Mouse (Mus musculus) mouse trophoblast stem cell (cell line): ENCODE data around the gene Dixdc1.
"Not testable (repeated sequence)": the region's sequence is repeated elsewhere in the genome, so short reads cannot be mapped to it uniquely, and the experiment has no call there.

Experiments used
- in situ Hi-C, 2 experiments: fragments of 300-500 bp; cut with MseI, MboI; formaldehyde crosslinking; loops; 2 replicates in 1 of 2; 3 replicates in 1 of 2; pipeline ENCODE4 v1.15.1; 2025

Dixdc1 gene

DNA sequence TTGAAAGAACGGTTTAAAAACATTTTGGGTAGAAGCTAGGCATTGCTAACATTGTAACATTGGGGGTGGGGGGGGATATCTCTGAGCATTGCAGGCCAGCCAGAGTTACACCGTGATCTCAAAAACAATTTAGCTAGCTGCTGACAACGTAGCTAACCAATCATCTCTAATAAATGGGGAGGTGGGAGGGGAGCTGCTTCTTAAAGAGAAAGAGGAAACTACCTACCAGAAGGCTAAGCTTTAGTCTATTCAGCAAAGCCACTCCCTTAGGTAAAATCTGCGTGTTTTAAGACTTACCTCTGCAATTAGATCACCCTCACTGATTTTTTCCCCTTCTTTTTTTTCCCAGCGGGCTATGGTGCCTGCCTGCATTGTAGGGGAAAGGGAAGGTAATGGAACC is 80.9 kb downstream of the Dixdc1 start:
- in situ Hi-C loops, result no loop called here

DNA sequence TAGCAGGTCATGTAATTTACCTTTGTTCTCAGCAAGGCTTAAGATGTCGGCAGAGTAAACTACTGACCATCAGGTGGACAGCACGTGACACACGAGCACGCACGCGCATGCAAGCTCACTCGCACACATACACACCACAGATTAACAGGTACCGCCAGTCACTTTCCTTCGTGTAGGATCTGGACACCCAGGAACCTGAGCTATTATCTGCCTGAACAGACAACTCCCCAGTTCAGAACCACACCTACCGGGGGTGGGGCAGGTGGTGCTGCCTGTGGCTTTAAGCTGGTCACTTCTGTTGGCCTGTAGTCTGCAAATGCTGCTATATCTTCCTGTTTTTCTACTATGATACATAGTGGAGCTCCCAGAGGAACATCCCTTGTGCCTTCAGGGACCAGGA is 88.8 kb downstream of the Dixdc1 start:
- in situ Hi-C loops, result no loop called here

DNA sequence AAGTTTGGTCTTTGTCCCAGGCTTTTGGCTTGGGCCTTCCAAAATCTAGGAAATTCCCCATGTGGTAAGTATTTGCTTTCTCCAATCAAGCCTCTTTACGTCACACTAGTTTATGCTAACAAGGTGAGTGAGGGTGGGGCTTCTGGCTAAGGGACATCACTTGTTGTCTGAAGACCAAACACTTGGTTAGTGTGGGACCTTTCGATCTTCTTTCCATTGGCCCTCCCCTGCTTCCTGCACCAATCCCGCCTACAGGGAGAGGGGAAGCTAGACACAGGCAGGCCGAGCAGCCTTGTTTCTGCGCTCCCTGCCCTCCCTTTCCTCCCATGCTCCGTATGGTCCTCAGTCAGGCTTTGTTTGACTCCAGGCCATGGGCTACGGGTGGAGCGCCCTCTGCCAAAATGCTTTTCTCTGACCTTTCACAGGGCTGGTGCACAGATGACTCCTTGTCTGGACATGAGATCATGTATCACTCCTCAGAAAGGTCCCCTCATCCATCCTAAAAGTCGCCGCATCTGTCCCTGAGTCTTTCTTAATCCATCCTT is 92.4 kb downstream of the Dixdc1 start:
- in situ Hi-C loops, result no loop called here

DNA sequence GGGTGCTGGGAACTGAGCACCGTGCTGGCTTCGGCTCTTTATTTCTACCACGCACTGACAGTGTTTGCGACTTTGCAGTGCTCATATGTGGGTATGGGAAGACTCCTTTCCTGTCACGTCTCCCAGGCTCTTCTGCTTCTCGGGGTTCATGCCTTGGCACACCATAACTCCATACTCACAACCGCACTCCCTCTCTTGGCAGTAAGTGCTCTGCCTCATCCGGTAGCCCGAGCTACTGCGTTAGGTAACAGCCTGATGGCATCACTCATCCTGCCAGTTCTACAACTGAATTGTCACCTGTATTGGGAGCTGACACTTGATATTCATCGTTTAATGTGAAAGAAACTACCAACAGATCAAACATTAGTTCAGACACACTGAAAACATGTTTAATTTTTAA is 105.0 kb downstream of the Dixdc1 start:
- in situ Hi-C loops, result no loop called here

DNA sequence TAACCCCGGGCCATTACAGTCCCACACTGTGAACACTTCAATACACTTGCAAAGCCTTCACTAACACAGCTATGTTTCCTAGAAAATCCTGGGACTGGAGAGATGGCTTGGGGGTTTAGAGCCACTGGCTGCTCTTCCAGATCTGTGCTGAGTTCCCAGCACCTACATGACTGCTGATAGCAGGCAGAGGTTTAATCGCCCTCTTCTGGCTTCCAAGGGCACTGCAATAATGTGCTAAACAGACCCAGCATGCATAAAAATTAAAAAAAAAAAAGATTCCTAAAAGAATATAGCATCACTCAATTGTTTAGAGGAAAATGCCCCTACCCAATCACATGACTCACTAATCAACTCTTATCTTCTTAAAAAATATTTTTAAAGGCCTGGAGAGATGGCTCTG is 106.3 kb downstream of the Dixdc1 start:
- in situ Hi-C loops, result no loop called here

DNA sequence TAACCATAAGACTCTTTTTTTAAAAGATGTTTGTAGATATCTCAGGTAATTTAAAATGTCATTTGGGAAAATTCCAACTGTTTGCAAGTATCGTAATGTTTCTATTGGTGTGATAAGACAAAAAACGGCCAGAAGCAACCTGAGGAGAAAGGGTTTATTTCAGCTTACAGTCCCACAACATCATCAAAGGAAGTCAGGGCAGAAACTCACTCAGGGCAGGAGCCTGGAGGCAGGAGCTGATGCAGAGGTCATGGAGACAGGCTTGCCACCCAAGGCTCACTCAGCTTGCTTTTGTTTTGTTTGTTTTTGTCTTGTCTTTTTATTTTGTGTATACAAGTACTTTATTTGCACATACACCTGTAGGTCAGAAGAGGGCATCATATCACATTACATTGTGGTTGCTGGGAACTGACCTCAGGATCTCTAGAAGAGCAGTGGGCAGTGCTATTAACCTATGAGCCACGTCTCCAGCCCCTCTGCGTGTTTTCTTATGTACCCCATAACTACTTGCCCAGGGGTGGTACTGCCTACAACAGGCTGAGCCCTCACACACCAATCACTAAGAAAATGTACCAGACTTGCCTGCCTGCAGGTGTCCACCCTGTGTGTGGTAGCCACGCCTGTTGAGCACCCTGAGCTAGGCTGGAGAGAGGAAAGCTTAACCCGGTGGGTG is 107.2 kb downstream of the Dixdc1 start:
- in situ Hi-C loops, result no loop called here

GRCm38 (mm10) chr9:50630903-50631302 is 108.4 kb downstream of the Dixdc1 start:
- in situ Hi-C loops, result not testable (repeated sequence)

DNA sequence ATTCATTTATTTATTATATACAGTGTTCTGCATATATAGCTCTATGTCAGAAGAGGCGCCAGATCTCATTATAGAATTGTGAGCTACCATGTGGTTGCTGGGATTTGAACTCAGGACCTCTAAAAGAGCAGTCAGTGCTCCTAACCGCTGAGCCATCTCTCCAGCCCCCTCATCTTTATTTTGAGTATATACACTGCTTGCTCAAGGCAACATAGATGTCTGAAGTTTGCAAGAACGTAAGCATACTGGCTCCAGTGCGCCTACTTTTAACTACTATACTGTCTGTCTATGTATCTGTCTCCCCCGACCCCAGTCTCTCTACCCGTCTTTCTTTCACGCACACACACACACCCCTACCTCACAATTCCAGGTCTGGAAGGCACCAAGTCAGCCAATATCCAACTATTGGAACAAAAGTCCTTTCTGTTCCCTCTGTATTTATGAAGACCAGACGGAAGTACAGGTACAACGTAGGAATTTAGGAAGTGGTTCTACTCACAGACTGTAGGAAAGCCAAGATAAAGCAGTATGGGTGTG is 121.5 kb downstream of the Dixdc1 start:
- in situ Hi-C loops, result no loop called here

DNA sequence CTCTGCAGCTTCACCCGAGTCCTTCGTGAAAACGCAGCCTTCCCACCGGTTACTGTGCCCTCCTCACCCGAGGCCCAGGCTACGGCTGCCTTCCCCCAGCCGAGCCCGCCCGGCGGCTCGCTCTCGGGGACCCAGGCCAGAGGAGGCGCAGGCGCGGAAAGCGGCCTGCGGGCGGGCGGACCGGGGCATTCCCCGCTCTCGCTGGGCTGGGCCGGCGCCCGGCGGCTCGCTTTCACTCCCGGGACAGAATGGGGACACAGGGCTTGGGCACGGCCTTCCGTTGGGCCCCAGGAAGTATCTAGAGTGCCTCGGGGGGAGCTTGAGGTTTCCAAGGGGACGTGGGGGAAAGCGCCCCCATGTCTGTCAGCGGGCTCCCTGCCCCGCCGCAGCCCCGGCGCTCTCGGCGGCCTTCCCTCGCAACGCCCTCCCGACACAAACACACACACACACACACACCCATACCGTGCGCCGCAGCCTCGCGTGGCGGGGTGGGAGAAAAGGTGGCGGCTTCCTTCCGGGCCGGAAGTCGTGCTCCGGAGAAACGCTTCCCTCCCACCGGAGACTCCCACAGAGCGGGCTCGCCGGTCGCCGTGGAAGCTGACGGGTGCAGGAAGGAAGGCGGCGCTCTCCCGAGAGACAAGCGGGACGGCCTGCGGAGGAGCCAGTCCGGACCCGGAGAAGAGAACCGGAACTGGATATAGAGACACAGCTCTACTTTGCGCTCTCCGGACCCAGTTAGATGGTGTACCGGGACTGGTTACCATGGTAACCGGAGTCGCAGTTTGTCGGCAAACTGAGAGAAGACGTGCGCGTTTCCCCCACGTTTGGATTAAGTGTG is 122.3 kb downstream of the Dixdc1 start, which contains the start of the genes Pih1d2 and Nkapd1:
Gene Pih1d2, plus strand, starts transcription at position 556 of the 838 bp plus-strand sequence.
Gene Nkapd1, minus strand, starts transcription at position 699 of the 838 bp plus-strand sequence.
- in situ Hi-C loops, result no loop called here

- in situ Hi-C loops, result no loop called here
These were observed 123.2 kb downstream of the Dixdc1 start for GRCm38 (mm10) chr9:50616161-50616560.
